9 mouse cellular contexts compared by ENCODE assay signal in the genomic region with DNA sequence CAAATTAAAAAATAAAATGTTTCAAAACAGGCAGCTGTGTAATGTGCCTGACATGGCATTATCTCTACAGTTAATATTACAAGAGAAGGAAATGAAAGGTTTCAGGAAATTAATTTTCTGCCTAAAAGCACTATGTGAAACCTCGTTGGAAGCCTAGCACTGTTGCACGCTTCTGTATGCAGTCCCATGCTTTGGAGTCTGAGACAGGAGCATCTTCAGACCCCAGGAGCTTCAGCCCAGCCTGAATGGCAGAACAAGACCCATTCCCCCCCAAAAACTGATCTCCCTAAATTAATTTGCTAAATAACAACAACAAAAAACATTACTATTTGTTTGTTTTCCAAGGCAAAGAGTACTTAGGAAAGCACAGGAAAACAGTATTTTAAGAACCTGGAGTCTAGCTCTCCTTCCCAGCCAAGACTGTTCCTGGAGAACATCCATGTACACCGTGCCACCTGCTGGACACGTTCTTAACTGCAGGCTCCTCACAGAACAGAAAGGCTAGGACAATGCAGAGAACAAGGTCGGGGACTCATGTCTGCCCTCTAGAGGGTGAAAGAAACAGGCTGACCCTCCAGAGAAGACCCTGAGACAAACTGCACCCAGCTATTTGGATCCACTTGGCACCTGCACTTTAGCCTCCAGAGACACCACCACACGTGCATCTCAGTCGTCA. TPM values are rescaled to one million over a fixed set of nuclear protein-coding genes. Genes with fewer than 3 reads are reported as not detected.
DNase-seq lines count a peak whose midpoint lies in the region; ATAC-seq and TF ChIP-seq lines count a peak whose summit lies in the region.
"Not testable (repeated sequence)": the region's sequence is repeated elsewhere in the genome, so short reads cannot be mapped to it uniquely, and the experiment has no call there.
"Had no signal": no experiment of that assay in that cellular context is flagged by ENCODE, and none has a peak within 500 bp of the region (broad histone marks: within the 10 kb centered on the region; RNA-seq: fewer than 3 reads in every experiment).

No protein-coding gene starts in this region.

- H3K9me3 ChIP-seq in stomach, postnatal 0 days (ENCODE audit: control insufficient read depth, low read length) = not testable (repeated sequence)

- H3K9ac ChIP-seq in stomach, postnatal 0 days (ENCODE audit: low read length) = not testable (repeated sequence)

- H3K27ac ChIP-seq in bone marrow, adult 2 months (ENCODE audit: control insufficient read depth, insufficient read depth, low read depth, low read length, poor library complexity); embryonic fibroblast, embryonic 13.5 days (ENCODE audit: insufficient read depth, low read length); stomach, postnatal 0 days (replicated peaks): not testable (repeated sequence)

- DNase-seq in B cell, adult 2 months = peak; percentile 32 to 37
- DNase-seq in heart, adult 9 months (ENCODE audit: low spot score in 2 of 2) = peak; percentile 37 to 65
- peak; percentile 92 for DNase-seq in kidney, postnatal 10 days
- DNase-seq in liver = peak; percentile 68
- peak; percentile 71 for DNase-seq in neural tube, embryonic 10.5 days (ENCODE audit: extremely low spot score, low spot score)
- DNase-seq in stomach, postnatal 0 days (ENCODE audit: low spot score) = peak; percentile 79

- not testable (repeated sequence) for H3K4me3 ChIP-seq in bone marrow, adult 2 months (replicated peaks; ENCODE audit: control insufficient read depth, low read depth, low read length); embryonic fibroblast, embryonic 13.5 days (ENCODE audit: insufficient read depth, low read length); stomach, postnatal 0 days (ENCODE audit: low read depth, low read length)

- not testable (repeated sequence) for H3K4me2 ChIP-seq in stomach, postnatal 0 days (replicated peaks; ENCODE audit: low read depth)

- not testable (repeated sequence) for H3K27me3 ChIP-seq in stomach, postnatal 0 days (ENCODE audit: control insufficient read depth, insufficient read depth, low read length)

- not testable (repeated sequence) for H3K4me1 ChIP-seq in bone marrow, adult 2 months (ENCODE audit: control insufficient read depth, insufficient read depth, low read length); embryonic fibroblast, embryonic 13.5 days (ENCODE audit: control insufficient read depth, insufficient read depth, low read length); stomach, postnatal 0 days (replicated peaks; ENCODE audit: control insufficient read depth, insufficient read depth)

- not testable (repeated sequence) for TF ChIP-seq EP300 in stomach, postnatal 0 days (optimal IDR thresholded peaks at IDR 0.05)

- 14% methylated on average over 7 of the region's 7 CpGs for WGBS in bone marrow, adult 2 months
- 15% methylated on average over 7 of the region's 7 CpGs for WGBS in stomach, postnatal 0 days

- H3K36me3 ChIP-seq in stomach, postnatal 0 days (ENCODE audit: control insufficient read depth, insufficient read depth, low read length) = not testable (repeated sequence)

- 0 out of 2 replicates have a peak, but pooled peaks have one; percentile 66 for ATAC-seq in stomach, postnatal 0 days (ENCODE audit: low FRiP score, low TSS enrichment)

- TF ChIP-seq POLR2A in bone marrow, adult 2 months (IDR thresholded peaks at IDR 0.05; ENCODE audit: borderline replicate concordance, control insufficient read depth, low read depth, low read length); embryonic fibroblast, embryonic 13.5 days (IDR thresholded peaks at IDR 0.05; ENCODE audit: low read depth, low read length): not testable (repeated sequence)

- peak; percentile 30; the same call in 1 of the 2 replicates for TF ChIP-seq CTCF in bone marrow, adult 2 months (IDR thresholded peaks at IDR 0.05; ENCODE audit: control insufficient read depth, insufficient read depth, low read length)
- peak; percentile 73 for TF ChIP-seq CTCF in embryonic fibroblast, embryonic 13.5 days (IDR thresholded peaks at IDR 0.05; ENCODE audit: borderline replicate concordance, insufficient read depth, low read length)
- peak; percentile 84 for TF ChIP-seq CTCF in stomach, postnatal 0 days (IDR thresholded peaks at IDR 0.05; ENCODE audit: low read depth)

RNA-seq across cellular contexts. Expression of gene Fthl17b, which starts 14.5 kb away (rescaled TPM):
- polyA plus RNA-seq in bone marrow, adult 2 months (2011; ENCODE audit: insufficient read depth, insufficient read length, low replicate concordance, missing spikeins) = not detected in 2 replicates
- polyA plus RNA-seq in embryonic fibroblast, embryonic 13.5 days (2011; ENCODE audit: insufficient read length, low read depth, missing spikeins) = not detected in 2 replicates
- polyA plus RNA-seq in stomach, postnatal 0 days (2015; fragmentation: Nextera tagmentation; extraction: Ambion mirVana) = not detected in 2 replicates
- polyA plus RNA-seq: limb, embryonic 12.5 days had no signal

RNA-seq across cellular contexts. Expression of gene Fthl17c, which starts 28.1 kb away (rescaled TPM):
- polyA plus RNA-seq in bone marrow, adult 2 months (2011; ENCODE audit: insufficient read depth, insufficient read length, low replicate concordance, missing spikeins) = not detected in 2 replicates
- not detected in 2 replicates for polyA plus RNA-seq in embryonic fibroblast, embryonic 13.5 days (2011; ENCODE audit: insufficient read length, low read depth, missing spikeins)
- polyA plus RNA-seq in stomach, postnatal 0 days (2015; fragmentation: Nextera tagmentation; extraction: Ambion mirVana) = not detected in 2 replicates
- polyA plus RNA-seq: limb, embryonic 12.5 days had no signal

RNA-seq across cellular contexts. Expression of gene Fthl17d, which starts 38.3 kb away (rescaled TPM):
- not detected in 2 replicates for polyA plus RNA-seq in bone marrow, adult 2 months (2011; ENCODE audit: insufficient read depth, insufficient read length, low replicate concordance, missing spikeins)
- polyA plus RNA-seq in embryonic fibroblast, embryonic 13.5 days (2011; ENCODE audit: insufficient read length, low read depth, missing spikeins) = not detected in 2 replicates
- not detected in 2 replicates for polyA plus RNA-seq in stomach, postnatal 0 days (2015; fragmentation: Nextera tagmentation; extraction: Ambion mirVana)
- polyA plus RNA-seq: limb, embryonic 12.5 days had no signal

RNA-seq across cellular contexts. Expression of gene B630019K06Rik, which starts 56.1 kb away (rescaled TPM):
- polyA plus RNA-seq in bone marrow, adult 2 months (2011; ENCODE audit: insufficient read depth, insufficient read length, low replicate concordance, missing spikeins) = 0.57 and 0.63 TPM in 2 replicates
- polyA plus RNA-seq in embryonic fibroblast, embryonic 13.5 days (2011; ENCODE audit: insufficient read length, low read depth, missing spikeins) = 2.7 and 4.3 TPM in 2 replicates
- polyA plus RNA-seq in stomach, postnatal 0 days (2015; fragmentation: Nextera tagmentation; extraction: Ambion mirVana) = 2.2 and 2.5 TPM in 2 replicates

Comparison
In these comparisons a context has a peak if more than half of its experiments do, and no peak if none do; other contexts are left out.
1. DNase-seq: peak in every context shown above with its lines; median percentile 92 in kidney, postnatal 10 days; 79 in stomach, postnatal 0 days; 71 in neural tube, embryonic 10.5 days; 68 in liver; 51 in heart, adult 9 months; 34 in B cell, adult 2 months.
2. CTCF ChIP-seq: peak in every context shown above with its lines; median percentile 84 in stomach, postnatal 0 days; 73 in embryonic fibroblast, embryonic 13.5 days; 30 in bone marrow, adult 2 months.